Mouse (Mus musculus) E14TG2a.4 (cell line): Measurements from ENCODE around the gene Ccdc124.

Experiments
- CTCF ChIP-seq: conservative IDR thresholded peaks from 2 replicates; pipeline ENCODE4 v1.5.1; 2014; ENCODE audit warnings: low read length
- NANOG ChIP-seq: IDR thresholded peaks from 2 replicates; pipeline ENCODE4 v1.6.1; 2014; ENCODE audit warnings: borderline replicate concordance, low read length, mixed read lengths

DNA sequence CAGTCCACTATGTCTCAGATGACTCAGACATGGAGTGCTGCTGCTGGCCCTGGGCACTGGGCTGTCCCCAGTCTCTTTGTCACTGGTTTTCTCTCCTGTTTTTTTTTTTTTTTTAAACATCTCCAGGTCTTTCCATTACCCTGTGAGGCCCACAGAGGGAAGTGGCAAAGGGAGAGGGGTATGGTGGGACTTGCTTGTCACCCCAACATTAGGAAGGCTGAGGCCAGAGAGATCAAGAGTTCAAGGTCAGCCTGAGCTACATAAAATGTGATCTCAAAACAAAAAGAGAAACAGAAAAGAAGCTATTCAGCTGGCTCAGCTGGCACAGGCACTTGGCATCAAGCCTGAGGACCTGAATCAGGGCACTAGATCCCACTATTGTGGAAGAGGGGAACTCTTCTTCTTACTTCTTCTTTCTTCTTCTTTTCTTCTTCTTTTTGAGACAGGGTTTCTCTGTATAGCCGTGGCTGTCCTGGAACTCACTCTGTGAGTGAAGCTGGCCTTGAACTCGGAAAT, 27.2 kb upstream of the Ccdc124 start:
- no peak for TF ChIP-seq CTCF
- no peak for TF ChIP-seq NANOG
